Mouse (Mus musculus) heart, postnatal 0 days (tissue): ENCODE results near the gene Cdc42se1. TPM values are rescaled to one million over a fixed set of nuclear protein-coding genes. Genes with fewer than 3 reads are reported as not detected.
"Not testable (repeated sequence)": the region's sequence is repeated elsewhere in the genome, so short reads cannot be mapped to it uniquely, and the experiment has no call there.

Source experiments
- ATAC-seq: fragments of 200-750 bp; cut with Nextera tagmentation; 2 replicates; pipeline ENCODE4 v1.8.0; 2017; ENCODE audit warnings: low read depth, moderate number of reproducible peaks, moderate library complexity; ENCODE audit not compliant: insufficient read depth
- DNase-seq: peaks from one replicate; pipeline ENCODE4 v3.0.0-alpha.2; 2016; ENCODE audit warnings: low spot score
- H3K27ac ChIP-seq: fragments of 300-500 bp; sonication (generic); 2 replicates; pipeline ENCODE4 v1.5.1; 2014; ENCODE audit warnings: low read depth, mild to moderate bottlenecking
- H3K27me3 ChIP-seq: fragments of 300-500 bp; sonication (generic); 2 replicates; pipeline ENCODE4 v1.6.1; 2014; ENCODE audit warnings: low read length, mixed read lengths; ENCODE audit not compliant: control insufficient read depth, insufficient read depth
- H3K36me3 ChIP-seq: fragments of 300-500 bp; sonication (generic); replicated peaks from 2 replicates; pipeline ENCODE4 v1.6.1; 2014; ENCODE audit warnings: low read length, mixed read lengths; ENCODE audit not compliant: control insufficient read depth, insufficient read depth
- H3K4me1 ChIP-seq: fragments of 300-500 bp; sonication (generic); 2 replicates; pipeline ENCODE4 v1.6.1; 2014; ENCODE audit warnings: antibody characterized with exemption; ENCODE audit not compliant: control insufficient read depth, insufficient read depth
- H3K4me2 ChIP-seq: fragments of 300-500 bp; sonication (generic); 2 replicates; pipeline ENCODE4 v1.6.1; 2014; ENCODE audit warnings: low read depth, mild to moderate bottlenecking, low read length, moderate library complexity
- H3K4me3 ChIP-seq: fragments of 300-500 bp; sonication (generic); 2 replicates; pipeline ENCODE4 v1.5.1; 2014; ENCODE audit warnings: low read depth, low read length
- H3K9ac ChIP-seq: fragments of 300-500 bp; sonication (generic); replicated peaks from 2 replicates; pipeline ENCODE4 v1.6.1; 2014; ENCODE audit warnings: low read depth, low read length, mixed read lengths
- H3K9me3 ChIP-seq: fragments of 300-500 bp; sonication (generic); replicated peaks from 2 replicates; pipeline ENCODE4 v1.6.1; 2016; ENCODE audit warnings: low read length; ENCODE audit not compliant: control insufficient read depth
- CTCF ChIP-seq: IDR thresholded peaks from 2 replicates; pipeline ENCODE4 v1.5.1; 2016; ENCODE audit warnings: antibody characterized with exemption, control low read depth, low read depth
- EP300 ChIP-seq: IDR thresholded peaks from 2 replicates; pipeline ENCODE4 v1.6.1; 2016; ENCODE audit warnings: antibody characterized with exemption, low read depth
- WGBS: fragments of 180-500 bp; shearing (Covaris S2); extraction: QIAGEN DNeasy Blood & Tissue Kit; methylation state at CpG from one replicate; pipeline ENCODE4 v1.1.7; 2014; 5-methylcytosine and 5-hydroxymethylcytosine counted together
- polyA plus RNA-seq: library from polyadenylated mRNA; unstranded; fragments of >200 nt; fragmentation: Nextera tagmentation; extraction: Ambion mirVana; gene quantifications from 2 replicates; pipeline ENCODE4 v1.2.1, GENCODE M21; 2015
- total RNA-seq: library from RNA; depleted of rRNA; stranded (reverse); fragments of >200 nt; gene quantifications from 2 replicates; pipeline ENCODE4 v1.2.3, GENCODE M21; 2014; ENCODE audit warnings: low replicate concordance

The Cdc42se1 gene
- total and polyA plus RNA-seq, 2 experiments from 2014 or later, result 33.6 to 78.2 TPM

GRCm38 (mm10) chr3:95200562-95200961, 28.0 kb upstream of the Cdc42se1 start:
- Histone ChIP-seq H3K36me3 (peaks cover 96% of the 10 kb centered on the region), H3K27ac (no peak overlapping the region), H3K9me3 (no peaks in the 10 kb centered on the region), H3K4me3 (no peak overlapping the region), H3K4me1 (no peaks in the 10 kb centered on the region), H3K4me2 (no peak overlapping the region), H3K9ac (no peak overlapping the region), H3K27me3 (no peaks in the 10 kb centered on the region)
- DNase-seq (no peak), ATAC-seq (no peak)
- 83% methylated on average over 2 of the region's 2 CpGs for WGBS
- TF ChIP-seq EP300, result no peak
- TF ChIP-seq CTCF, result no peak

DNA sequence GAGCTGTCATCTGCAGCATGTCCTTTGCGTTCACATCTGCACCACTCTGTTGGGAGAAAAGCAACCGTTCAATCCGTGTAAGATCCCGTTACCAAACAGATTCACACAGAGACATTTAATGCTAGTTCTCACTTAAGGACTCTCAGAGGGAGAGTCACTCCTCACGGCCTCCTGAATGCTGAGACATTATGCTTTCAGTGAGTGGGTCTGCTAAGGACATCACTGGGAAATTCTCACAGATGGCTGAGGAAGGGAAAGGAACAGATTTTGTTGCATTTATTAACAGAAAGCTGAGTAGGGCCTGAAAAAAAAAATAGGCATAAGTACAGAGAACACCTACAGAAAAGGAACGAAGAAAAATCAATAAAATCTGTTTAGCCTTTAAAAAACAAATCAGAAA, 24.7 kb upstream of the Cdc42se1 start:
- Histone ChIP-seq H3K9ac (no peak overlapping the region), H3K9me3 (no peaks in the 10 kb centered on the region), H3K4me3 (no peak overlapping the region), H3K4me1 (no peaks in the 10 kb centered on the region), H3K27me3 (no peaks in the 10 kb centered on the region), H3K4me2 (no peak overlapping the region), H3K27ac (no peak overlapping the region), H3K36me3 (peaks cover 84% of the 10 kb centered on the region)
- ATAC-seq, result no peak
- 89% methylated on average over 6 of the region's 6 CpGs for WGBS
- TF ChIP-seq EP300 (no peak), CTCF (no peak)
- no peak for DNase-seq

GRCm38 (mm10) chr3:95208286-95208685, 20.2 kb upstream of the Cdc42se1 start:
- H3K9me3 ChIP-seq, result no peaks in the 10 kb centered on the region
- ATAC-seq, result no peak
- H3K4me1 ChIP-seq, result no peaks in the 10 kb centered on the region
- no peak overlapping the region for H3K4me3 ChIP-seq
- no peak overlapping the region for H3K27ac ChIP-seq
- H3K27me3 ChIP-seq, result no peaks in the 10 kb centered on the region
- WGBS, result 90% methylated on average over 4 of the region's 4 CpGs
- H3K36me3 ChIP-seq, result peaks cover 50% of the 10 kb centered on the region
- no peak overlapping the region for H3K4me2 ChIP-seq
- DNase-seq, result no peak
- TF ChIP-seq CTCF (no peak), EP300 (no peak)
- H3K9ac ChIP-seq, result no peak overlapping the region

DNA sequence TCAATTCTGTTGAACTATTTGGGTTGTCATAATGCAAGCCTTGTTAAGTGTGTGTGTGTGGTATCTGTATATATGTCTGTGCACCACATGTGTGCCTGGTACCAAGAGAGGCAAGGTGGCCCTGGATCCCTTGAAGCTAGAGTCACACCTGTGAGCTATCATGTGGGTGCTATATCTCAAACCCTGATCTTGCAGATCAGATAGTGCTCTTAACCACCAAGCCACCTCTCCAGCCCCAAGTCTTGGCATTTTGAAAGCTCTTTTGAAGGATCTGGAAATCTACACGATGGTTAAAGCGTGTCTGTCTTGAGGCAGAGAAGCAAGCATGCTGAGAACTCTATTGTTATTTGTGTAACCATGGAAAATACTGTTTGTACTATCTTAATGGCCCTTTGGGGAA, 17.9 kb upstream of the Cdc42se1 start:
- no peak overlapping the region for H3K27ac ChIP-seq
- H3K9ac ChIP-seq, result no peak overlapping the region
- ATAC-seq (no peak), DNase-seq (no peak)
- peaks cover 48% of the 10 kb centered on the region for H3K36me3 ChIP-seq
- H3K4me1 ChIP-seq, result no peaks in the 10 kb centered on the region
- no peak overlapping the region for H3K4me2 ChIP-seq
- no peaks in the 10 kb centered on the region for H3K9me3 ChIP-seq
- no peak overlapping the region for H3K4me3 ChIP-seq
- TF ChIP-seq CTCF (no peak), EP300 (no peak)
- H3K27me3 ChIP-seq, result no peaks in the 10 kb centered on the region
- 69% methylated on average over 2 of the region's 2 CpGs for WGBS

GRCm38 (mm10) chr3:95212889-95213608, 15.5 kb upstream of the Cdc42se1 start:
- H3K4me1 ChIP-seq, H3K27ac ChIP-seq, H3K9me3 ChIP-seq, H3K27me3 ChIP-seq, H3K9ac ChIP-seq, H3K4me3 ChIP-seq, DNase-seq, H3K4me2 ChIP-seq, ATAC-seq: not testable (repeated sequence)
- 94% methylated on average over 7 of the region's 10 CpGs for WGBS
- peaks cover 38% of the 10 kb centered on the region for H3K36me3 ChIP-seq

GRCm38 (mm10) chr3:95213609-95213975, 14.9 kb upstream of the Cdc42se1 start:
- H3K36me3 ChIP-seq, result peaks cover 35% of the 10 kb centered on the region
- DNase-seq, result no peak
- 92% methylated on average over 1 of the region's 1 CpGs for WGBS
- TF ChIP-seq CTCF (no peak), EP300 (no peak)
- H3K4me1 ChIP-seq, result peaks cover 11% of the 10 kb centered on the region; the same call in 1 of the 2 replicates
- no peak for ATAC-seq
- H3K9me3 ChIP-seq, result no peaks in the 10 kb centered on the region
- H3K9ac ChIP-seq, result no peak overlapping the region
- H3K4me2 ChIP-seq, result no peak overlapping the region
- no peaks in the 10 kb centered on the region for H3K27me3 ChIP-seq
- no peak overlapping the region for H3K27ac ChIP-seq
- no peak overlapping the region for H3K4me3 ChIP-seq
